Mouse (Mus musculus) duodenum, adult 2 months (tissue): ENCODE data around the gene Fam50b. TPM values are rescaled to one million over a fixed set of nuclear protein-coding genes. Genes with fewer than 3 reads are reported as not detected.

Experiments
- polyA plus RNA-seq: library from polyadenylated mRNA; depleted of rRNA; stranded (reverse); fragments of >200 nt; gene quantifications from 2 replicates; pipeline ENCODE4 v1.2.3, GENCODE M21; 2012; ENCODE audit warnings: low replicate concordance; rRNA removed

The Fam50b gene
- 0.07 TPM in 1 of 2 replicates, not detected in the other for polyA plus RNA-seq

GRCm38 (mm10) chr13:34734686-34735085 lies at the start of gene Fam50b:
Gene Fam50b (plus strand): TSS chr13:34734850.

Other genes with a start within 250 kb of the Fam50b start
- 39.6 and 93.5 TPM in 2 replicates for gene Pxdc1, start 81.4 kb upstream of the Fam50b start, polyA plus RNA-seq
- 1.2 and 1.8 TPM in 2 replicates for gene Prpf4b, start 140.5 kb downstream of the Fam50b start, polyA plus RNA-seq
- gene Fam217a, start 189.5 kb downstream of the Fam50b start, polyA plus RNA-seq = not detected in 2 replicates
- gene 4933417A18Rik, start 189.6 kb downstream of the Fam50b start, polyA plus RNA-seq = not detected in 2 replicates
- gene Eci3, start 229.0 kb downstream of the Fam50b start, polyA plus RNA-seq = 2.4 and 5.0 TPM in 2 replicates